Mouse (Mus musculus): ENCODE data around the gene Hist1h2bg. TPM values are rescaled to one million over a fixed set of nuclear protein-coding genes. Genes with fewer than 3 reads are reported as not detected.

Hist1h2bg gene
- polyA plus RNA-seq (2016; fragmentation: Nextera tagmentation; extraction: Ambion mirVana) = 8.9 and 11.4 TPM in 2 replicates

GRCm38 (mm10) chr13:23571022-23571503 lies at the start of gene Hist1h2bg, which contains the start of gene Hist1h2ae:
TSS of gene Hist1h2bg (plus strand) at chr13:23571396.
TSS of gene Hist1h2ae (minus strand) at chr13:23571220.
- H3K4me2 ChIP-seq = peak within 1 kb of the TSS; percentile 66
- no peaks in the 10 kb centered on the region for H3K36me3 ChIP-seq (replicated peaks)
- peak within 1 kb of the TSS; percentile 77 for H3K9ac ChIP-seq
- H3K27ac ChIP-seq = peak within 1 kb of the TSS; percentile 97
- under 1% methylated on average over 18 of the region's 18 CpGs for WGBS
- peaks cover 18% of the 10 kb centered on the region for H3K4me1 ChIP-seq
- ATAC-seq (ENCODE audit: low FRiP score) = peak; percentile 90
- H3K27me3 ChIP-seq = no peaks in the 10 kb centered on the region
- no peaks in the 10 kb centered on the region for H3K9me3 ChIP-seq
- H3K4me3 ChIP-seq (replicated peaks) = peak within 1 kb of the TSS; percentile 47

GRCm38 (mm10) chr13:23521703-23522102 lies 49.5 kb upstream of the Hist1h2bg start:
- Histone ChIP-seq H3K27ac (no peak overlapping the region), H3K27me3 (no peaks in the 10 kb centered on the region), H3K4me1 (peaks cover 7% of the 10 kb centered on the region; the same call in 1 of the 2 replicates), H3K9me3 (no peaks in the 10 kb centered on the region), H3K4me2 (peak overlapping the region; percentile 25; the same call in 1 of the 2 replicates), H3K9ac (no peak overlapping the region), H3K36me3 (replicated peaks) (no peaks in the 10 kb centered on the region), H3K4me3 (replicated peaks) (no peak overlapping the region)
- ATAC-seq (ENCODE audit: low FRiP score) = no peak
- 2% methylated on average over 14 of the region's 14 CpGs for WGBS

GRCm38 (mm10) chr13:23523976-23524375 lies 47.2 kb upstream of the Hist1h2bg start:
- ATAC-seq (ENCODE audit: low FRiP score) = no peak
- H3K4me3 ChIP-seq (replicated peaks) = no peak overlapping the region
- 45% methylated on average over 5 of the region's 5 CpGs for WGBS
- no peak overlapping the region for H3K27ac ChIP-seq
- H3K9me3 ChIP-seq = no peaks in the 10 kb centered on the region
- H3K9ac ChIP-seq = no peak overlapping the region
- no peaks in the 10 kb centered on the region for H3K27me3 ChIP-seq
- H3K4me2 ChIP-seq = no peak overlapping the region
- H3K4me1 ChIP-seq = peaks cover 17% of the 10 kb centered on the region
- no peaks in the 10 kb centered on the region for H3K36me3 ChIP-seq (replicated peaks)

- no peak overlapping the region for H3K4me2 ChIP-seq
- no peaks in the 10 kb centered on the region for H3K27me3 ChIP-seq
- no peak overlapping the region for H3K4me3 ChIP-seq (replicated peaks)
- H3K9me3 ChIP-seq = no peaks in the 10 kb centered on the region
- H3K27ac ChIP-seq = no peak overlapping the region
- no peaks in the 10 kb centered on the region for H3K36me3 ChIP-seq (replicated peaks)
- WGBS = 7% methylated on average over 5 of the region's 5 CpGs
- no peak for ATAC-seq (ENCODE audit: low FRiP score)
- peaks cover 19% of the 10 kb centered on the region for H3K4me1 ChIP-seq
- no peak overlapping the region for H3K9ac ChIP-seq
These were observed 46.5 kb upstream of the Hist1h2bg start for GRCm38 (mm10) chr13:23524654-23525053.

- Histone ChIP-seq H3K36me3 (replicated peaks) (no peaks in the 10 kb centered on the region), H3K4me2 (peak overlapping the region; percentile 51), H3K9ac (no peak overlapping the region), H3K27ac (no peak overlapping the region), H3K4me1 (peaks cover 19% of the 10 kb centered on the region), H3K27me3 (no peaks in the 10 kb centered on the region), H3K4me3 (replicated peaks) (peak overlapping the region; percentile 40), H3K9me3 (no peaks in the 10 kb centered on the region)
- no peak for ATAC-seq (ENCODE audit: low FRiP score)
- whole genome bisulfite sequencing = 2% methylated on average over 10 of the region's 10 CpGs
These were observed 45.3 kb upstream of the Hist1h2bg start for GRCm38 (mm10) chr13:23525901-23526300.

- under 1% methylated on average over 17 of the region's 17 CpGs for WGBS
These were observed 44.9 kb upstream of the Hist1h2bg start for GRCm38 (mm10) chr13:23526312-23526711.

GRCm38 (mm10) chr13:23529005-23529404 lies 42.2 kb upstream of the Hist1h2bg start:
- ATAC-seq (ENCODE audit: low FRiP score) = no peak

More at GRCm38 (mm10) chr13:23526312-23526711, 44.9 kb upstream of the Hist1h2bg start:
- Histone ChIP-seq H3K36me3 (replicated peaks) (no peaks in the 10 kb centered on the region), H3K9ac (peak overlapping the region; percentile 54), H3K4me2 (peak overlapping the region; percentile 51), H3K4me3 (replicated peaks) (peak overlapping the region; percentile 40), H3K27ac (peak overlapping the region; percentile 65; the same call in 1 of the 2 replicates), H3K4me1 (peaks cover 19% of the 10 kb centered on the region), H3K27me3 (no peaks in the 10 kb centered on the region), H3K9me3 (no peaks in the 10 kb centered on the region)
- peak; percentile 67 for ATAC-seq (ENCODE audit: low FRiP score)

GRCm38 (mm10) chr13:23529480-23530165 lies 41.6 kb upstream of the Hist1h2bg start:
- H3K27ac ChIP-seq = peak overlapping the region; percentile 98
- WGBS = 39% methylated on average over 2 of the region's 2 CpGs
- H3K9ac ChIP-seq = peak overlapping the region; percentile 77
- no peak for ATAC-seq (ENCODE audit: low FRiP score)
- no peaks in the 10 kb centered on the region for H3K9me3 ChIP-seq
- H3K27me3 ChIP-seq = no peaks in the 10 kb centered on the region
- H3K4me2 ChIP-seq = peak overlapping the region; percentile 58
- H3K36me3 ChIP-seq (replicated peaks) = no peaks in the 10 kb centered on the region
- H3K4me1 ChIP-seq = peaks cover 34% of the 10 kb centered on the region
- peak overlapping the region; percentile 50 for H3K4me3 ChIP-seq (replicated peaks)

More at GRCm38 (mm10) chr13:23529005-23529404, 42.2 kb upstream of the Hist1h2bg start:
- Histone ChIP-seq H3K27me3 (no peaks in the 10 kb centered on the region), H3K9me3 (no peaks in the 10 kb centered on the region), H3K9ac (no peak overlapping the region), H3K4me2 (peak overlapping the region; percentile 19; the same call in 1 of the 2 replicates), H3K27ac (no peak overlapping the region), H3K4me1 (peaks cover 30% of the 10 kb centered on the region), H3K4me3 (replicated peaks) (no peak overlapping the region), H3K36me3 (replicated peaks) (no peaks in the 10 kb centered on the region)
- 90% methylated on average over 5 of the region's 5 CpGs for WGBS

- ATAC-seq (ENCODE audit: low FRiP score) = no peak
- H3K27me3 ChIP-seq = no peaks in the 10 kb centered on the region
- H3K36me3 ChIP-seq (replicated peaks) = no peaks in the 10 kb centered on the region
- H3K4me2 ChIP-seq = peak overlapping the region; percentile 58
- H3K27ac ChIP-seq = peak overlapping the region; percentile 98
- no peaks in the 10 kb centered on the region for H3K9me3 ChIP-seq
- peak overlapping the region; percentile 77 for H3K9ac ChIP-seq
- under 1% methylated on average over 20 of the region's 20 CpGs for WGBS
- H3K4me3 ChIP-seq (replicated peaks) = peak overlapping the region; percentile 50
- peaks cover 36% of the 10 kb centered on the region for H3K4me1 ChIP-seq
These were observed 40.9 kb upstream of the Hist1h2bg start for GRCm38 (mm10) chr13:23530181-23530900.

- peak; percentile 81 for ATAC-seq (ENCODE audit: low FRiP score)
- Histone ChIP-seq H3K4me2 (peak within 1 kb of the TSS; percentile 58), H3K27ac (peak within 1 kb of the TSS; percentile 98), H3K4me1 (peaks cover 32% of the 10 kb centered on the region), H3K9me3 (no peaks in the 10 kb centered on the region), H3K9ac (peak within 1 kb of the TSS; percentile 77), H3K36me3 (replicated peaks) (no peaks in the 10 kb centered on the region), H3K27me3 (no peaks in the 10 kb centered on the region), H3K4me3 (replicated peaks) (peak within 1 kb of the TSS; percentile 50)
- under 1% methylated on average over 60 of the region's 70 CpGs for WGBS
These were observed 40.0 kb upstream of the Hist1h2bg start, which contains the start of gene Hist1h4h for GRCm38 (mm10) chr13:23530901-23531875. TSS of gene Hist1h4h (plus strand) at chr13:23531050.

GRCm38 (mm10) chr13:23532262-23533075 lies 38.7 kb upstream of the Hist1h2bg start:
- WGBS = 20% methylated on average over 9 of the region's 9 CpGs
- no peak for ATAC-seq (ENCODE audit: low FRiP score)
- H3K36me3 ChIP-seq (replicated peaks) = no peaks in the 10 kb centered on the region
- H3K27me3 ChIP-seq = no peaks in the 10 kb centered on the region
- H3K4me3 ChIP-seq (replicated peaks) = peak overlapping the region; percentile 50
- peak overlapping the region; percentile 98 for H3K27ac ChIP-seq
- H3K9ac ChIP-seq = peak overlapping the region; percentile 77
- H3K4me2 ChIP-seq = peak overlapping the region; percentile 58
- peaks cover 36% of the 10 kb centered on the region for H3K4me1 ChIP-seq
- H3K9me3 ChIP-seq = no peaks in the 10 kb centered on the region

Data from forebrain, embryonic 12.5 days (tissue).